Mouse (Mus musculus) cerebellum, adult 11 months (tissue): ENCODE results near the gene Nphs1.
A peak's percentile ranks its signal among the peaks of the same experiment; 100 is the strongest.
"Not testable (repeated sequence)": the region's sequence is repeated elsewhere in the genome, so short reads cannot be mapped to it uniquely, and the experiment has no call there.

ENCODE experiments used
- DNase-seq: peaks from one replicate; pipeline ENCODE4 v3.0.0; 2022

Gene Nphs1

GRCm38 (mm10) chr7:30493401-30493931, 35.4 kb downstream of the Nphs1 start, which contains the start of gene Prodh2:
Gene Prodh2, plus strand, starts transcription at chr7:30493622.
- DNase-seq: no peak

- DNase-seq: not testable (repeated sequence)
These were observed 37.5 kb downstream of the Nphs1 start for GRCm38 (mm10) chr7:30495506-30496042.

- not testable (repeated sequence) for DNase-seq
These were observed 43.0 kb downstream of the Nphs1 start for GRCm38 (mm10) chr7:30501159-30501558.

DNA sequence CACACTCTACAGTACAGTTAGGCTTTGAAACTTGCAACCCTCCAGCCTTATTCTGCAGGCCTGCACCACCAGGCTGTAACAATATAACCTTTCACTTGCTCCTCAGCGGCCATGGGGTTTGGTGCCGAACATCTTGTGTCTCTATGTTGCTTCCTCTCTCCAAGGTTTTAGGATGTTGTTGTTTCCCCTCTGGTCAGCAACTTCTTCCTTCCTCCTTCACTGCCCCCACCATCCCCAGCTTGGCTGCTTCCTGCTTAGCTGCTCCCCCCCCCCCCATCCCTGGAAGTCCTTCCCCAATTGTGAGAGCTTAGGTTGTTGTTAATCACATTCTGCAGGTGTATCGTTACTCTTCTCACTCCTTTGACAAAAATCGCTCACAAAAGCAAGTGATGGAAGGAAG, 49.9 kb downstream of the Nphs1 start:
- DNase-seq: no peak

- no peak for DNase-seq
These were observed 57.1 kb downstream of the Nphs1 start for GRCm38 (mm10) chr7:30515003-30515760.

DNA sequence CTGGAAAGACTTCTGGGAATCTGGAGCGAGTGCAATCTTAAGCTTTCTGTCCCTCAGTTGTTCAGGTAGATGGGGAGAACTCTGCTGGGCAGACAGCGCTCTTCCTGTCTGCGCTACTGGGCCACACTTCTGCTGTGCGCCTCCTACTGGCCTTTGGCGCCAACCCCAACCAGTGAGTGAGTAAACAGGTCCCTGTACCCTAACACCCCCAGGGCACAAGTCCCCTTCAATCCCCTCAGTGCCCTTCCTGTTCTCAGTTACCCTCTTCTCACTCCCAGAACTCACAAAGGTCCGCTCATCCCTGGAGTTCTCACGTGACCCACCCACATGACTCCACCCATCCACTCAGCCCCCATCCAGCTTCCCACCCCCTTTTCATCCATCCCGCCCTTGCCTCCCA, 60.2 kb downstream of the Nphs1 start:
- DNase-seq: no peak

GRCm38 (mm10) chr7:30520396-30520795, 62.3 kb downstream of the Nphs1 start:
- no peak for DNase-seq

DNA sequence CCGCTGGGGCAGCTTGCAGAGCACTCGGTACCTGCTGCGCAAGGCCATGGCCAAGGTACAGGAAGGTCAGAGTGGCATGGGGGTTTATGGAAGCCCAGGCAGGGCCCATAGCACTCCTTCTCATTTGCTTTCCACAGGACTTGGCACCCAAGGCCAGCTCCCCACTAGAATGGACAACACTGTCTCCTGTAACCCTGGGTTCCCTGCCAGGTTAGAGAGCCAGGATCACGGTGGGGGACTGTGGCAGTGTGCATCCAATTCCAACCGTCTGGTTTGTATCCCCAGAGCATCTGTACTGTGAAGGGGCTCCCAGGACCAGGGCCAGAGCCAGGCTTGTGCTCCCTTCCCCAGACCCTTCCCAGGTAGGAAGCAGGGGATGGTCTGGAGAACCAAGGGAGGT, 62.7 kb downstream of the Nphs1 start:
- DNase-seq: peak; percentile 62

DNA sequence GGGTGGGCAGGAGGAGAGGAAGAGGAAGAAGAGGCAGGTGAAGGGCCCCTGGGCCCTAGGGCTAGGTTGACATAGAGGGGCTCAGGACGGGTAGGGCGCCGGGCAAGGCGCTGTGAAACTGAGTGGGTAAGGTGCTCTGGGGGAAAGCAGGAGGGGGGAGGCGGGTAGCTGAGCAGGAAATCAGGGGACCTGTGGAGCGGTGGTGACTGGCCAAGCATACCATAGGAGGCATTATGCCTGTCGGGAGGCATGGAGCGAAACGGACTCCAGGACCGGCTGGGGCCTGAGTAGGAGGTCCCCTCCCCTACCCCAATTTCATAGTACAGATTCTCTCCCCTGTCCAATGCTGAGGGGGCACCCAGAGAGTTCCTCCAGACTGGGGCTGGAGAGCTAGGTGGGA, 64.8 kb downstream of the Nphs1 start:
- DNase-seq: no peak

GRCm38 (mm10) chr7:30524487-30524886, 66.4 kb downstream of the Nphs1 start:
- no peak for DNase-seq

GRCm38 (mm10) chr7:30525954-30526353, 67.8 kb downstream of the Nphs1 start:
- no peak for DNase-seq

DNA sequence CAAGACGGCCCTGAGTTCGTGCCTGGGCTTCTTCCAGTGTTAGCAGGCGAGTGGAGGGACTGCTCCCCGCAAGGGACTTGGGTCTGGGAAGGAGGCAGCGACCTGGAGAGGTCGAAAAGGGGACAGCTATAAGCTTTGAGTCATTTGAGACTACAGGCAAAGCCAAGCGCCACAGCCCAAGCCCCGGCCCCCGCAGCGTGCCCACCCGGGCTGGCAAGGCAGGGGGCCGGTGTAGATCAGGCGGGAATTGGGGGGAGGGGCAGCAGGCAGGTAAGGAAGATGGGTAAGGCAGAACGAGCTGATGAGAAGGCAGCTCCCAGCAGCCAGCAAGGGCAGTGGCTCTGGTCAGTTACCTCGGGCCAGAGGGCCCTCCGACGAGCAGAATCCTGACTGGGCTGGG, 68.3 kb downstream of the Nphs1 start:
- DNase-seq: no peak

DNA sequence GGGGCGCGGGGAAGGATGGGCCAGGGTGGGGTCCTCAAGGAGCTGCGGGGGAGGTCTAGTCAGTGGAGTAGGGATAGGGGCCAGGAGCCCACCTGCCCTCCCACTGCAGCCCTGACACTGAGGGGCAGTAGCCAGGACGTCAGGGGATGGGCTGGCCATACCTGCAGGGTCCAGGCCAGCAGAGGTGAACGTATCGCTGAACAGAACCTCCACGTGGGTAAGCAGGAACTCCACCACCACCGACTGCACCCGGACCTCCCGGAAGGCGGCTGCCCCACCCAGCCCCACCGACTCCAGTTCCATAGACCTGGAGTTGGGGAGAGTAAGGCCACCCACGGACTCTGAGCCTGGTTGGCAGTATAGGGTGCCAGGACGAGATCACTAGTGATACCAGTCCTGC, 68.9 kb downstream of the Nphs1 start:
- DNase-seq: no peak

- no peak for DNase-seq
These were observed 73.2 kb downstream of the Nphs1 start for GRCm38 (mm10) chr7:30531291-30531815.

- DNase-seq: no peak
These were observed 74.8 kb downstream of the Nphs1 start for GRCm38 (mm10) chr7:30532931-30533330.

- peak; percentile 48 for DNase-seq
These were observed 76.0 kb downstream of the Nphs1 start for GRCm38 (mm10) chr7:30533941-30534632.

GRCm38 (mm10) chr7:30534633-30535577, 76.8 kb downstream of the Nphs1 start, which contains the start of gene Arhgap33:
Gene Arhgap33, minus strand, starts transcription at chr7:30535060.
- peak; percentile 95 for DNase-seq
